Mouse (Mus musculus): Measurements from ENCODE around the gene Nebl.

DNA sequence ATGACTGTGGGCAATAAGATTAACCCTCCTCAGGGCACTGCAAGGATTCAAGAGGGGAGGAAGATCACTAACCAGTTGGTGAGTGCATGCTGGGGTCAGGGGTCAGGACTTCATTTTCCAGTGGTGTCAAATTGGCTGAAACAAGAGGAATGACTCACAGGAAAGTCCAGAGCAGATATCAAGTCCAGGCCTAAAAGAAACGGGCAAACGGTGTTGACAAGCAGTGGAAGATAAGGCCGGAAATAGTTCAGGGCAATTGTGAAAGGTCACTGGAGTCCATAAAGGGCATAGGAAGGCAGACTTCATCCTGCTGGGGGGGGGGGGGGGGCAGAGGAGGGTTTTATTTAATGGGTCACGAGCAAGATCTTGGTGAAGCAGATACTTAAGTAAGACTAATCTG is 207.5 kb downstream of the Nebl start:
- TF ChIP-seq USF1 (IDR thresholded peaks at IDR 0.05; ENCODE audit: low read depth) (no peak), MAX (IDR thresholded peaks at IDR 0.05; ENCODE audit: low read depth) (no peak), POLR2A (IDR thresholded peaks at IDR 0.05; ENCODE audit: insufficient read length, low read depth) (no peak), TCF12 (IDR thresholded peaks at IDR 0.05; ENCODE audit: insufficient read depth, poor library complexity, severe bottlenecking) (no peak), SRF (IDR thresholded peaks at IDR 0.05; ENCODE audit: control insufficient read depth, insufficient read length, low read depth) (no peak)

Data from myocyte (in vitro differentiated cells).